Mouse (Mus musculus) cortical plate, adult 2 months (tissue): ENCODE results near the gene Parp3.

Experiments
- CTCF ChIP-seq: fragments of 200-500 bp; IDR thresholded peaks from 2 replicates; pipeline ENCODE4 v1.5.1; 2011; ENCODE audit warnings: mild to moderate bottlenecking, control low read depth, low read length; ENCODE audit not compliant: insufficient read depth; ENCODE audit errors: extremely low read depth
- POLR2A ChIP-seq: fragments of 200-500 bp; IDR thresholded peaks from 2 replicates; pipeline ENCODE4 v1.6.1; 2011; ENCODE audit warnings: mild to moderate bottlenecking, low read length, control low read depth; ENCODE audit not compliant: insufficient read depth; ENCODE audit errors: extremely low read depth

GRCm38 (mm10) chr9:106476924-106477484, at the start of gene Parp3:
- peak; percentile 89 for TF ChIP-seq CTCF
- TF ChIP-seq POLR2A, result 0 out of 2 replicates have a peak, but pooled peaks have one; percentile 23
